Mouse (Mus musculus): ENCODE data around the gene Ccdc122.
"Not testable (repeated sequence)": the region's sequence is repeated elsewhere in the genome, so short reads cannot be mapped to it uniquely, and the experiment has no call there.

Gene Ccdc122

GRCm38 (mm10) chr14:77036226-77037046, at the start of gene Ccdc122, which contains the start of gene Lacc1:
Gene Ccdc122, plus strand, starts transcription at chr14:77036772.
Gene Lacc1, minus strand, starts transcription at chr14:77036904.
- peak; percentile 53 for DNase-seq (ENCODE audit: low read depth, low spot score)

- DNase-seq (ENCODE audit: low read depth, low spot score), result not testable (repeated sequence)
Observed at GRCm38 (mm10) chr14:76990351-76990750, 46.2 kb upstream of the Ccdc122 start.

- DNase-seq (ENCODE audit: low read depth, low spot score), result peak; percentile 1
Observed at GRCm38 (mm10) chr14:77004740-77005139, 31.8 kb upstream of the Ccdc122 start.

GRCm38 (mm10) chr14:77005566-77005965, 31.0 kb upstream of the Ccdc122 start:
- no peak for DNase-seq (ENCODE audit: low read depth, low spot score)

GRCm38 (mm10) chr14:77008238-77008637, 28.3 kb upstream of the Ccdc122 start:
- peak; percentile 57 for DNase-seq (ENCODE audit: low read depth, low spot score)

GRCm38 (mm10) chr14:77011804-77012203, 24.8 kb upstream of the Ccdc122 start:
- peak; percentile 63 for DNase-seq (ENCODE audit: low read depth, low spot score)

GRCm38 (mm10) chr14:77016783-77017182, 19.8 kb upstream of the Ccdc122 start:
- DNase-seq (ENCODE audit: low read depth, low spot score), result not testable (repeated sequence)

GRCm38 (mm10) chr14:77017211-77017610, 19.4 kb upstream of the Ccdc122 start:
- no peak for DNase-seq (ENCODE audit: low read depth, low spot score)

GRCm38 (mm10) chr14:77024499-77024898, 12.1 kb upstream of the Ccdc122 start:
- no peak for DNase-seq (ENCODE audit: low read depth, low spot score)

- DNase-seq (ENCODE audit: low read depth, low spot score), result no peak
Observed at GRCm38 (mm10) chr14:77029319-77030054, 7.1 kb upstream of the Ccdc122 start.

DNA sequence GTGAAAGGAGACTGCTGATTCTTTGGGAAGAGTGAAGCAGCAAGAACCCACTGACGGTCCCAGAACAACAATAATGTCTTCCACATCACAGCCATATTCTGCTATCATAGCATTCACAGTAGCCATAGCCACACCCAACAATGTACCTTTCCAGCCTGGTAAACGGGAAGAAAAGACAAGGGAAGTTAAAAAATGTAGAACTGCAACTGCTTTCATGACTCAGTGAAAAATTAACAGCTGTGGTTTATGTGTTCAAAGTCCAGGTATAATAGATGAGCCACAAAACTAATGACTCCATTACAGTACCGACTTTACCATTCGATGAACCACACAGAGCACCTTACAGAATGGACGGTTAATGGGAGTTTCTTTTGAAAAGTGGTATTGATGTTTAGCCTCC, 5.8 kb upstream of the Ccdc122 start:
- no peak for DNase-seq (ENCODE audit: low read depth, low spot score)

DNA sequence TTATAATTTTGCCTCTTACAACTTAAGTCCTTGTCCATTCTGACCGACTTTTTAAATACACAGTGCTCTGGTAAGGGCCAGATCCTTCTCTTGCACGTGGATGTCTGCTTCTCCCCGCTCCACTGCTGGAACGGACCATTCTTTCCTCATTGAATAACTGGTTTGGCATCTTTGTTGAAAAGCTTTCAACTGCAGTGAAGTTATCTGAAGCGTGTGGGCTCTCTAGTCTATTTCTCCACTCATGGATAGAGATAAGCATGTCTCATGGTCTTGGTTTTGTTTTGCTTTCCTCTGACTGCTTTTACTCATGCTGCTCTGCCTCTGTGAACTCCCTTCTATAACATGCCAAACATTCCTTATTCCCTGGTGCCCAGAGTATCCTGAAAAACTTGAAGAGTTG, 4.1 kb upstream of the Ccdc122 start:
- DNase-seq (ENCODE audit: low read depth, low spot score), result no peak

DNA sequence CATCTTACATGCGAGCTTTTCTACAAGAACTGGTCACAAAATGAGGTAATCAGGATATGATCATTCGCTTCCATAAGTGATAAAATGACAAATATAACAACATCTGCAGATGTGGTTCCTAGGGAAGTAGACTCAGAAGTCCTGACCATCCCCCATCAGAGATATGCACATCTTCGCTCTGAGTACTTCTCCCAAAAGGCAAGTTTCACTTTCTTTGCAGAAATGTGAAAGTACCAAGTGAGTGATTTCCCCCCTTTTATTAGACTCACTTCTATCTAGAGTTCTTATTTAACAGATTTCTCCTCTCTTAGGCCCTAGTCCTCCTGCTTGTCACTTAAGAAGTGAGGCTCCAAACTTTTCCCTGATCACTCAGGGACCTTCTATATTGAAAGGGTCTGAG, 3.2 kb upstream of the Ccdc122 start:
- DNase-seq (ENCODE audit: low read depth, low spot score), result no peak

GRCm38 (mm10) chr14:77034175-77034915, 2.2 kb upstream of the Ccdc122 start:
- no peak for DNase-seq (ENCODE audit: low read depth, low spot score)

DNA sequence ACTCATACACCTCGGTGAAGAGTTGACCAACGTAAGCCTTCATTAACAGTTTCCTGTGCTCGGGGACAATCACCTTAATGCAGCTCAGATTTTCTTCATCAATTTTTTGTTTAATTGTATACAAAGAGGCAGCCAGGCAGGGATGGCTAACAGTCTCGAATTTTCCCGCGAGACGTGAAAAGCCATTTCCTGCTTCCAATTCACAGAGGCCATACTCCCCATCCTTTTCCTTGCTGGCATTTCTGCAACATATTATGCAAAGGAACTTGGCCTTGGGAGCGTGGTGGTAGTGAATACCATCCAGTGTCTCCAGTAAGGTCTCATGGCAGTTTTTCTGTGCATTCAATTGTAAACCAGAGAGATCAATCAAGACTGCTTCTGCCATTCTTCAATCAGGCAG, 1.6 kb upstream of the Ccdc122 start:
- DNase-seq (ENCODE audit: low read depth, low spot score), result no peak

DNA sequence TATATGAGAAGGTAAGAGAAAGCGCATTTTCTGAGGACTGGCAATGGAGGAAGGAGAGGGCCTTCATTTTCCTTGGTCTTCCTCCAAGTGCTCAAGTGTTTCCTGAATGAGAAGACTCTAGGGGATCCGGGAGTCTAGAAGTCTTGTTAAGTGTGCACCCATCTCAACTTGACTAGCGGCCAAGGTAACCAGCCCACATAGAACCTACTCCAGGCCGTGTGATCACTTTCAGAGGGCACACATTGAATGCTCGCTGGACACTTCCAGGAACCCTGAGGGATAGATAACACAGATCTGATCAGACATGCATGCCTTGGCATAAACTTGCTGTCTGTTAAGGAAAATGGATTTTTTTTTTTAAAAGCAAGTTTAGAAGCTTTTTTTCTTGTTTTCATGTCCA, 758 bp downstream of the Ccdc122 start:
- no peak for DNase-seq (ENCODE audit: low read depth, low spot score)

DNA sequence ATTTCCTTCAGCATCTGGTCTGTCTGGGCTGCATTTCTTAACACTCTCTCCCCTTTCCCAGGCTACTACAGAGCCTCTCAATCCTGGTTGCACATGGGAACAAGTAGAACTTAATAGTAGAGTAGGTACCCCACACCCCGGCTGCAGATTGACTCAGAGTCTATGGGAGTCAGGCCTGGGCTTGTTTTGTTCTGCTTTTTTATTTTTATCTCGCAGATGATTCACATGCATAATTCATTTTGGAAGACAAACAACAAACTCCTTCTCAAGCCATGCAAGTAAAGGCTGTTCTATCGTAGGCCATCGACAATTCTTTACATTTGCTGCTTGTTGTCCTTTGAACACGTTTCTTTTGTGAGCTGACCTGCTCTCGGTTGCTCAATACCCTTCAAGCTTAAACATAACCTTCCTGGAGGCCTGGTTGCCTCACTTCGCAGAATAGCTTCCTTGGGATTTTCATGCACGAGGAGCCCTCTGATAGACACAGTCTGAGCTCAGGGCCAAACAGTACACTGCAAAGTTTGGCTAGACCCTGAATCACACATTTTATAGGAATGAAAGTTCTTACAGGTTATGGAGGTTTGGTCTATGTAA, 1.4 kb downstream of the Ccdc122 start:
- no peak for DNase-seq (ENCODE audit: low read depth, low spot score)

GRCm38 (mm10) chr14:77053288-77053687, 16.7 kb downstream of the Ccdc122 start:
- DNase-seq (ENCODE audit: low read depth, low spot score), result no peak

DNA sequence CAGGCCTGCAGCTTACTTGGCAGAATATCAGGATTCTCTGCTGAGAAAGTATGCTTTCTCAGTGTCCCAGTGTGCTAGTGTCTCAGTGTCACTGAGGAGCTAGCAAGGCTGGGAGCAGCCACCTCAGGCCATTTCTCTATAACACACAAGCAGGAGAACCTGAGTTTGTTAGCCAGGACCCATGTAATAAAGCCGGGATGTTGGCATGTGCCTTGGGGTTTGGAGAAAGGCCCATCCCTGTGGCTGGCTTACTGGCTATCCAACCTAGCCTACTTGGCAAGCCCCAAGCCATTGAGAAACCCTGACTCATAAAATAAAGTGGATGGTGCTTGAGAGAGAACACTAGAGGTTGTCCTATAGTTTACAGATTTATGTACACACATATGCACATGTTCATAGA, 32.8 kb downstream of the Ccdc122 start:
- no peak for DNase-seq (ENCODE audit: low read depth, low spot score)

GRCm38 (mm10) chr14:77081248-77081647, 44.7 kb downstream of the Ccdc122 start:
- no peak for DNase-seq (ENCODE audit: low read depth, low spot score)

DNA sequence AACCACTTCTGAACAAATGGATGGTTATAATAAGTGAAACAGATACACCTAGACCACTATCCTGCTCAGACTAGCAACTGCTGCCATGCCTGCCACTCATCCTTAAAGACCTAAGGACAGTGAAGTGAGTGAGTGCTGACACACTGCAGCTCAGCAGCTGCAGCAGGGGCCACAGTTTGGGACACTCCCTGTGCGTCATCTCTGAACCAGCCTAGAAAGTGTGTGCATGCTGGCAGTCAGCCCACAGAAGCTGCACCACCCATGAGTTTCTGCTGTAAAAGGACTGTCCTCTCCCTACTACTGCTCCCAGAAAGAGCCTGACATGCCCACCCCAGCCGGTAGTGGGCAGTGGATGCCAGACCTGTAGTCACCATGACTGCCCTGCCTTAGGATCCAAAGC, 63.7 kb downstream of the Ccdc122 start:
- no peak for DNase-seq (ENCODE audit: low read depth, low spot score)

GRCm38 (mm10) chr14:77110622-77111021, 74.0 kb downstream of the Ccdc122 start:
- not testable (repeated sequence) for DNase-seq (ENCODE audit: low read depth, low spot score)

All from retina, postnatal 7 days (tissue).